Mouse (Mus musculus): ENCODE measurements at regions not wholly inside any gene's neighbourhood (a gene's known extent, or its start where the extent isn't known, plus 50 kb on each side); places are given as distances from the start of the nearest gene placed in this dataset.

- Histone ChIP-seq H3K4me2 (ENCODE audit: insufficient read depth, low read depth, poor library complexity, severe bottlenecking) (no peak overlapping the region), H3K4me1 (ENCODE audit: control insufficient read depth in 1 of 2, insufficient read depth in 2 of 2) (peaks cover 4 to 5% of the 10 kb centered on the region in 2 experiments; a peak in 3 of 4 replicates), H3K27ac (ENCODE audit: insufficient read depth, low read depth) (no peak overlapping the region), H3K79me2 (replicated peaks; ENCODE audit: control insufficient read depth, extremely low read depth, insufficient read depth, poor library complexity, severe bottlenecking) (no peaks in the 10 kb centered on the region), H3K36me3 (replicated peaks in 1 of 2; ENCODE audit: control insufficient read depth in 1 of 2, insufficient read depth in 1 of 2, low read length in 1 of 2) (no peaks in the 10 kb centered on the region), H3K27me3 (replicated peaks) (peaks cover 33% of the 10 kb centered on the region), H3K4me3 (replicated peaks in 1 of 3; ENCODE audit: low read depth in 2 of 3, low read length in 2 of 3, poor library complexity in 1 of 3) (no peak overlapping the region), H3K9me3 (replicated peaks; ENCODE audit: low read length) (peaks cover 3% of the 10 kb centered on the region), H3K9ac (ENCODE audit: insufficient read depth, low read depth) (no peak overlapping the region)
- no peak for DNase-seq (ENCODE audit: extremely low read depth)
- dilution Hi-C loops (cut with MboI; ENCODE audit: extremely low pct_ligation_motif_present, extremely low pct_unique_long_range_greater_than_20kb, low sequenced_read_pairs) (no loop called here), in situ Hi-C loops (cut with MboI; ENCODE audit: low pct_ligation_motif_present, low pct_unique_long_range_greater_than_20kb, low sequenced_read_pairs) (no loop called here)
- TF ChIP-seq BHLHE40 (IDR thresholded peaks at IDR 0.05; ENCODE audit: low read depth, low read length) (no peak), RAD21 (IDR thresholded peaks at IDR 0.05; ENCODE audit: low read depth, low read length) (no peak), EP300 (IDR thresholded peaks at IDR 0.05; ENCODE audit: low read length) (no peak), IRF4 (IDR thresholded peaks at IDR 0.05; ENCODE audit: low read depth, low read length) (no peak), ZKSCAN1 (IDR thresholded peaks at IDR 0.05; ENCODE audit: borderline replicate concordance, low read depth, low read length) (no peak), SMC3 (IDR thresholded peaks at IDR 0.05; ENCODE audit: low read depth, low read length) (no peak), TBP (conservative IDR thresholded peaks at IDR 0.05; ENCODE audit: low read depth, low read length) (no peak), CHD1 (IDR thresholded peaks at IDR 0.05; ENCODE audit: low read depth, low read length) (no peak), MYC (IDR thresholded peaks at IDR 0.05; ENCODE audit: low read depth, low read length) (no peak), PAX5 (IDR thresholded peaks at IDR 0.05; ENCODE audit: low read length) (no peak), HCFC1 (IDR thresholded peaks at IDR 0.05; ENCODE audit: low read depth, low read length) (no peak), RCOR1 (conservative IDR thresholded peaks at IDR 0.05; ENCODE audit: low read depth, low read length) (no peak), MEF2A (IDR thresholded peaks at IDR 0.05; ENCODE audit: borderline replicate concordance, low read depth, low read length) (no peak), USF2 (conservative IDR thresholded peaks at IDR 0.05; ENCODE audit: low read depth, low read length) (no peak), POLR2AphosphoS2 (IDR thresholded peaks at IDR 0.05; ENCODE audit: low read depth, low read length) (no peak)
These were observed 145.8 kb upstream of the Syt13 start for GRCm38 (mm10) chr2:92769061-92769460.

- Histone ChIP-seq H3K4me2 (ENCODE audit: insufficient read depth, low read depth, poor library complexity, severe bottlenecking) (no peak overlapping the region), H3K36me3 (replicated peaks in 1 of 2; ENCODE audit: control insufficient read depth in 1 of 2, insufficient read depth in 1 of 2, low read length in 1 of 2) (no peaks in the 10 kb centered on the region), H3K4me3 (replicated peaks in 1 of 3; ENCODE audit: low read depth in 2 of 3, low read length in 2 of 3, poor library complexity in 1 of 3) (no peak overlapping the region), H3K9me3 (replicated peaks; ENCODE audit: low read length) (peaks cover 3% of the 10 kb centered on the region), H3K27me3 (replicated peaks) (peaks cover 30% of the 10 kb centered on the region), H3K4me1 (ENCODE audit: control insufficient read depth in 1 of 2, insufficient read depth in 2 of 2) (peaks cover 4 to 10% of the 10 kb centered on the region in 2 experiments; a peak in 3 of 4 replicates), H3K27ac (ENCODE audit: insufficient read depth, low read depth) (no peak overlapping the region), H3K79me2 (replicated peaks; ENCODE audit: control insufficient read depth, extremely low read depth, insufficient read depth, poor library complexity, severe bottlenecking) (no peaks in the 10 kb centered on the region), H3K9ac (ENCODE audit: insufficient read depth, low read depth) (no peak overlapping the region)
- DNase-seq (ENCODE audit: extremely low read depth): peak; percentile 16
- in situ Hi-C loops (cut with MboI; ENCODE audit: low pct_ligation_motif_present, low pct_unique_long_range_greater_than_20kb, low sequenced_read_pairs): loop anchor here (5.0 kb wide), 1 partner anchor 37 kb away; no protein-coding TSS in a partner anchor
- TF ChIP-seq BHLHE40 (IDR thresholded peaks at IDR 0.05; ENCODE audit: low read depth, low read length): peak; percentile 37; the same call in 1 of the 2 replicates
- 0 out of 2 replicates have a peak, but pooled peaks have one; percentile 33 for TF ChIP-seq EP300 (IDR thresholded peaks at IDR 0.05; ENCODE audit: low read length)
- TF ChIP-seq JUN (IDR thresholded peaks at IDR 0.05; ENCODE audit: insufficient read depth, low read depth, low read length): peak; percentile 51
- 0 out of 2 replicates have a peak, but pooled peaks have one; percentile 46 for TF ChIP-seq IRF4 (IDR thresholded peaks at IDR 0.05; ENCODE audit: low read depth, low read length)
- no peak for TF ChIP-seq POLR2AphosphoS2 (IDR thresholded peaks at IDR 0.05; ENCODE audit: low read depth, low read length)
- dilution Hi-C loops (cut with MboI; ENCODE audit: extremely low pct_ligation_motif_present, extremely low pct_unique_long_range_greater_than_20kb, low sequenced_read_pairs): no loop called here
These were observed 144.8 kb upstream of the Syt13 start for GRCm38 (mm10) chr2:92770098-92770497.
